Mouse (Mus musculus) gastrocnemius, postnatal 14 days (tissue): ENCODE measurements around the gene Actr5. TPM values are rescaled to one million over a fixed set of nuclear protein-coding genes. Genes with fewer than 3 reads are reported as not detected.

Source experiments
- DNase-seq: peaks from one replicate; pipeline ENCODE4 v3.0.0; 2021; ENCODE audit warnings: mixed read lengths
- intact Hi-C: fragments of 180-260 bp; cut with DNase I; formaldehyde crosslinking; loops from one replicate; pipeline ENCODE4 v1.15.1; 2025; ENCODE audit warnings: low total_unique reads
- total RNA-seq, 2 experiments: library from RNA; stranded (reverse); gene quantifications; 2 replicates each; pipeline ENCODE4 v1.2.3; 2021

Actr5 gene
- total RNA-seq, 2 experiments from 2014 or later = 3.2 to 4.1 TPM

DNA sequence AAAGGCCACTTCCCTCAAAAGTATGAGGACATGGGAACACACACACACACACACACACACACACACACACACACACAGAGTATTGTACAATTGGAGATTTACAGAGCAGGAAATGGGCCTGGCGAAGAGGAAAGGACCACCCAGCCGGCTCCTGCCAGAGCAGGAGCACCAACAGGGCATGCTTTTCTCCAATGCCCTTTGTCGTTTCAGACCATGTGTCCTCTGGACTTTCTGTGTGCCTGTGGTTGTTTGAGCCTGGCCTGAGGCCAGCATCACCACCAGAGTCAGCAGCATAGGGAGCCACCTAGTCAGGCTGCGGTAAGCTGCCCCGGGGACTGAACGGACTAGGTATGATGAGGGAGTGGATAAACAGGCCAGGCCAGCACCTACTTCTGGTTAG is 34.1 kb downstream of the Actr5 start:
- intact Hi-C loops = no loop called here
- no peak for DNase-seq

- no peak for DNase-seq
- intact Hi-C loops = no loop called here
Observed at GRCm38 (mm10) chr2:158659346-158659745, 34.7 kb downstream of the Actr5 start.

DNA sequence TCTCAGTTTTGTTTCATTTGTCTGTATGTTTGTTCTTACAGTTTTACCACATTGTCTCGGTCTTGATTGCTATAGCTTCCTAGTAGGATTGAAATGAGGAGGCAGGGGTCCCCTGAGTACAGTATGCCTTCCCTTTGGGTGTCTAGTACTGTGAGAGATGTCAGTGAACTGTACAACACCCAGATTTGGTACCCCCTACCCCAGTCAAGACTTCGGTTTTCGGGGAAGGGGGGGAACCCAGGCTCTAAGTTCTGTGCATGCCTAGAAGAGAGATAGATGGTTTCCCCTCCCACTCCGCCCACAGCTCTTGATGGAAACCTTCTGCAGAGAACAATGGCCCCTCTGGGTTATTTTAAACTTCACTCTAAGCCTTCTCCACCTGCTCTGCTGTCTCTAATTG is 40.4 kb downstream of the Actr5 start, which contains the start of gene Ppp1r16b:
TSS of gene Ppp1r16b (plus strand) at position 301 of the 400 bp plus-strand sequence.
- no peak for DNase-seq
- intact Hi-C loops = no loop called here

DNA sequence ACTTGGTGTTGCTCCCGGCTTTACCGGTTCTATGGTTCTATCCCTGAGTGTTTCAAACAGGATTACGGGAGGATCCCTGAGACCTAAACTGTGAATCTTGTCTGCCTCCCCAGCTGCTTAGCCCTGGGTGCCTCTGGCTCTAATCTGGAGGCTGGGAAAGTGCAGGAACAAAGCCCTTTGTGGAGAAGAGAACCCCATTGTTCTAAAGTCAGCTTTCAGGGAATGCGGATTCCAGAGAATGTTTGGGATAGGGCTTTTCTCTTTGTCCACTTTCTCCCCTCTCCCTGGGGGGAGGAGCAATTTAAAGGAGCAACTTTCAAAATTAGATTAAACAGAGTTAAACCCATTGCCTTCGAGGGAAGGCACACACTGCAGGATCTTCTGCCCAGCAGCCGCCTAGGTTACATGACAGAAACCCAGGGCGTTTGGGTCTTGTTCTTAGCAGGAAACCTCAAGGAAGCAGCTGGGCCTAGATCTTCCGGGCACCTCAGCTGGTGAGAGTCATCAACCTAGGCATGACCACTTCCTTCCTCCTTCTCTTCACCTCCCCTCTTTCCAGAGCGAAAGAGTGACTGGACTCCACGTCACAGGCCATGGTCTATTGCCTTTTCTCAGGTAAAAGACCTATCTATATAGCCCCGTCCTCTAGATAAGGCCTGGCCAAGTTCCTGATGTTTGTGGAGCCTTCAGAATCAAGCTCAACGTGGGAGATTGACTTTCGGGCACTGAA is 41.5 kb downstream of the Actr5 start:
- no peak for DNase-seq
- intact Hi-C loops = no loop called here

DNA sequence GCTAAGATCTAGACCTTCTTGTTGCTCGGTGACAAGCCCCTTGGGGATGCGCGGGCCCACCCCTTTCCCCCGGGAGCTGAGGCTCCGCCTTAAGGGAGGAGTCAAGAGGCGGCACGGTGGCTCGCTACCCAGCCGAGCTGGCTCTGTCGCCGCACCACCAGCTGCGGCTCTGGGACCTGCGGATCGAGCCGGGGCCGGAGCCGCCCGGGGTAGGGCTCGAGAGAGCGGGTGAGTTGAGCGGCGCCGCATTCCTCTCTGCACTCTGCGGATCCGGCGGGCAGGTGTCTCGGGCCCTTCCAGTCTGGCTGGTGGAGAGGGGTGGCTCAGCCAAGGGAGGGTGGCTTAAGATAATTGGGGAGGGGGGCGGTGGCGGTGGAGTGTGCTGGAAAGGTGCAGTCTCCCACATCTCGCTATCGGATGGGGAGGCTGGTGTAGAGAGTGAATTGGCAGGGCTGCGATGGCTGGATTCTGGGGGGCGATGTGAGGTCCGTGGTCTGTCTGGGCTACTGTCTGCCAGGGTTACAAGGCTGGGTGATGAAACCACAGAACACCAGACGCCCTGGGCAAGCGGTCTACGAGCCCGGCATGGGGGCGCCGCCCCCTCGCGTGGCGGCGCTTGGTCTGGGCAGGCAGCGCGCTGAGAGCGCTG is 42.5 kb downstream of the Actr5 start:
- intact Hi-C loops = no loop called here
- DNase-seq = peak; percentile 49

DNA sequence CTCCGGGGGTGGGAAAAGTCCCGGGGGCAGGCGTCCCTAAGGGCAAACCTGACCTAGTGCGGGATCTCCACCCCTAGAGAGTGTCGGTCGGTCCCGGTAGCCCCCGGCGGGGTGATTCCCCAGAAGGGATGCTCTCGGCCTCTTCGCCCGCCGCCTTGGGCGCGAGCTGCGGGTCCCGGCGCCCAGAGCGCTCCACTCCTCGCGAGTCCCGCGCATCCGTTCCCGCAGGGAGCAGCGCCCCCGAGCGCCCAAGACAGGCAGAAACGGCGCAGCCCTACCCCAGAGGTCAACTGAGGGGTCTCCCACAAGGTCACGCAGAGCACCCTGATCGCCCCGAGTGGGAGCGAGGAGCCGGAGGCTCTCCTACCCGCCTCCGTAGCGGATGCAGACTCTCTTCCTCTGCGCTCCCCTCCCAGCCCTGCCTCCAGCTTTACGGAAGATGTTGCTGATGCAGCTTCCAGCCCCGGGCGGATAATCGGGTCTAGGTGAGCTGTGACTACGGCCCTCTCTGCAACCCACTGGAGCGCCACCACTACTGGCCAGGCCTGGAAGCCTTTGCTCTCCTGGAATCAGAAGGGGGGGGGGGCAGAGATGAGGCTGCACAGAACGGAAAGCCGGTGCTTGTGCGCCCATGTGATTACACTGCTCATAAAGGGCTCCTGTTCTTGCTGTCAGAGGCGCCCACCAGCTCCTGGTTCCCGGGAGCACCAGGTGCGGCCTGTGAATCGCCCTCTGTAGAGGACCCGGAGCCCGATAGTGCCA is 43.2 kb downstream of the Actr5 start:
- intact Hi-C loops = no loop called here
- peak; percentile 15 for DNase-seq

GRCm38 (mm10) chr2:158668433-158669010 is 43.8 kb downstream of the Actr5 start:
- no peak for DNase-seq
- intact Hi-C loops = no loop called here

DNA sequence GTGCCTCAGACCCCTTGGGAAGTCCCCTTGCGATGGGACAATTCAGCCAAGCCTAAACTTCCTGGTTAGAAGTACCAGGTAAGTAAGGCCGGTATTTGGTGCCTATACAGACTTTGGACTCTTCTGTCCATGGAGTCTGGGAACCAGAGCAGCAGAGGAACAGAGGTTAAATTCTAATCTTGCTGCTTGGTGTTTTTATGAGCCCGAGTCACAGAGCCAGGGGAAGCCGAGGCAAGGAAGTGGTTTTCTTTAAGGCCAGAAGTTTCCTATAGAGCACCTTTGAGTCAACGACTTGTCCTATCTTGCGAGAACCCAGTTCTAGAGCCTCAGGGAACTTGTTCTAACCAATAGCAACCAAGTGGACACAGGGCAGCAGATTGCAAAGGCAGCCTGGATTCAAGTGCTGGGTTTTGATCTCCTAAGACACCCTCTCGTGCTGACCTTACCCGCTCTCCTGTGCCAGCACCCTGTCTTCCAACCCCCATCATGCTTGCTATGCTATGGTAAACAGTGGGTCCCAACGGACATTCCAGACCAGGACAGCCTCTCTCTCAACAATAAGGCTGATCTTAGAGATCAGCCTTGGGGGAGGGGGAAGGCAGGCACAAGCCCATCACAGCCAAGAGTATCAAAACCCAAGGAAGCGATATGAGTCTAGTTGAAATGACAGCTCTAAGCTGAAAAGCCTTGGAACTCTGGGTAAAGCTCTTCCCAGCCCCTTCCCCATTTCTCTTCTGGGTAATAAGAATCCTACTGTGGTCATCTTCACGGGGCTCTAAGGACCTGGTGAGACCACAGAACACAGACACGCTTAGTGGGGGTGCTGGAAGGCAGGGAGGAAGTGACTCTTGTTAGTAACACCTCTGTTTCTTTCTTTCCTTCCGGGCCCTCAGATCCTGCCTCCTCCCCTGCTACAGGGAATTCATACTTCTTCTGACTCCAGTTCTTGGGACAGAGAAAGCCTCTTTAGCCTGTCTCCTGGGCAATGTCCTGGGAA is 44.8 kb downstream of the Actr5 start:
- no peak for DNase-seq
- intact Hi-C loops = no loop called here

DNA sequence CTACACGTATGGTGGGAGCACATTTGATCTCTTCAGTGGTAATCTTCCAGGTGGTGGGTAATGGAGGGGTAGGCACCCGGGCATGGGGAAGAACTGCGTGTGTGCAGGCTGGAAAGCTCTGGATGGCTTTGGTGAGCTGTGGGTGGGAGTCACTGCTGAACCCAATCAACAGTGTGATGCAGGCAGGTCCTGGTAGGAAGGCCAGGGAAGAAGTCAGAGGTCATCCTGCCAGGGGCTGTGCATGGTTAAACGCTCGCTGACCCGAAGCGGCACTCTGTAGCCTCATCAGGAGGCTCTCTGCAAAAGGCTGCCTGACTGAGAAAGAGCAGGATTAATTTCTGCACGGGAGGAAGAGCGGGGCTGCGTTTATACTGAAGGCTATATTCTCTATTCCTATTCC is 45.9 kb downstream of the Actr5 start:
- no peak for DNase-seq
- intact Hi-C loops = no loop called here

DNA sequence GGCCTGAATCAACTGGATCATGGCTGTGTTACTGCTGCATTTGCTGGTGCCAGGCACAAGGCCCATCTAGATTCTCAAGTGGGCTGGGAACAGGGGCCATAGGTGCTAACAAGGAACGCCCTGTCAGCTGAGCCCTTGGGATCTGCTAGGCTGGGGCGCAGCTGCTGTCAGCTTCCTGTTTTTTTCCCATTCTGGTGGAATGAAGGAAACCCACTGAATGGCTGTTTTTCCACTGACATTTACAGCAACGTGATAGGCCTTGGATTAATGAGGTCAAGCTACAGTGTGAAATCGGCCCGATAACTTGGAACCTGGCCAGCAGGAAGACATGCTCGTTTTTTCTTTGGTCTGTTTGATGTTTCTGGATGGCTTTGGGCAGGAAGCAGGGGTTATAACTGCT is 48.1 kb downstream of the Actr5 start:
- intact Hi-C loops = no loop called here
- peak; percentile 23 for DNase-seq

DNA sequence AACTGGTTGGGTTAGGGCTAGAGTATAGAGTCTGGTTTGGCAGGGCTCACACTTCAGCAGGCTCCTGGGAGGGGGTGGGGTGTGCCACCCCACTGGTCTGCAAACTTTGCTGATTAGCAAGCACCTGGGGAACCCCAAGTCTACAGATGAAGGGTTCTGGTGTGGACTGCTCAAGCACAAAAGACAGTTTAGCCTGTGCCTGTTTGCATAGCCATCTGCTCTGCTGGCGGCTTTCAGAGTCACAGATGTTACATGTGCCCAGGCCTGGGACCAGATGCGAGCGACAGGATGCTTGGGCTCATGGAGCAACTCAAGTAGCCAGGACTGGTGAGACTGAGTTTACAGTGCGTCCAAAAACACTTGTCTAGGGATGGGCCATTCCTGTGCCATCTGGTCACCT is 48.8 kb downstream of the Actr5 start:
- intact Hi-C loops = no loop called here
- DNase-seq = no peak

- DNase-seq = no peak
- intact Hi-C loops = no loop called here
Observed at GRCm38 (mm10) chr2:158674131-158674530, 49.4 kb downstream of the Actr5 start.

GRCm38 (mm10) chr2:158674759-158675158 is 50.1 kb downstream of the Actr5 start:
- DNase-seq = no peak
- intact Hi-C loops = no loop called here

GRCm38 (mm10) chr2:158675161-158675560 is 50.5 kb downstream of the Actr5 start:
- DNase-seq = no peak
- intact Hi-C loops = no loop called here

GRCm38 (mm10) chr2:158675907-158676533 is 51.3 kb downstream of the Actr5 start:
- DNase-seq = no peak

DNA sequence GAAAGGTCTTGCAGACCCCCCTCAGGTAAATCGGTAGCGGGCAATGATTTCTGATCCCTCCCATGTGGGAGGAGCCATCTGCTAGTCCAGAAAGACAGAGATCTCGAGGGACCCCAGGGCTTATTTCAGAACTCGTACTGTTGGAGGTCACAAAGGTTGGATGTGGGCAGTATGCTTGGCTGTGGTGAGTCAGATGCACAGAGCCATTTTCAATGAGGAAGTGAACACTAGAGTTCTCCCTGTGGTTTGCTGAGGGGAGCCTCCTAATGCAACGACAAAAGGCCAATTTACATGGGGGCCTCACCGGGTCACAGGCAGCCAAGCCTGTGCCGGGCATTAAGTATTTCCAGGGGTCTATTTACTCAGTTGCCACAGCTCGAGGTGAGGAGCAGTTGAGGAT is 53.3 kb downstream of the Actr5 start:
- intact Hi-C loops = no loop called here
- no peak for DNase-seq

More at GRCm38 (mm10) chr2:158675907-158676533, 51.3 kb downstream of the Actr5 start:
- intact Hi-C loops = no loop called here

- intact Hi-C loops = no loop called here
- DNase-seq = no peak
Observed at GRCm38 (mm10) chr2:158679091-158679490, 54.4 kb downstream of the Actr5 start.

DNA sequence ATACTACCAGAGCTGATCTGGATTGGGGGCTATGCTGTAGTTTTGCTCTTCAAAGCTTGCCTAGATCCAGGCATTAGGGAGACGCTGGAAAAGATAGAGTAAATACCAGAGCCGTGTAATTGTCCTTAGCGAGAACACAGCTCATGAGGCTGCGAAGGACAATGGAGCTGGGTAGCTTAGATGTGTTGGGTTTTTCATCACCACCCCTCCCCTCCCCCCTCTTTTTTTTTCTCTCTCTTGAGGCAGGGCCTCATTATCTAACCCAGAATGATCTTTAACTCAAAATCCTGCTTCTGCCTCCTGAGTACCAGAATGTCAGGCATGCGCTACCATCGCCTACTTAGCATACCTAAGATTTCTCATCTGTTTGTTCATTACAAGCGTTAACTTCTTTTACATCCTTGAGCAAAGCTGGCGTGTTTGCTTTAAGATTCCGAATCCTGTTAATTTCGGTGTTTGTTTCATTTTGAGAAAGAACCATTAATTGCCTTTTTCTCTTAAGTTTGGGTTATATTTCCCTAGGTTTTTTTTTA is 55.7 kb downstream of the Actr5 start:
- intact Hi-C loops = no loop called here
- DNase-seq = no peak
